Mouse (Mus musculus) neural tube, embryonic 11.5 days (tissue): ENCODE measurements around the gene 5330417H12Rik. TPM values are rescaled to one million over a fixed set of nuclear protein-coding genes. Genes with fewer than 3 reads are reported as not detected.

ENCODE experiments used
- ATAC-seq: fragments of 200-750 bp; cut with Nextera tagmentation; 2 replicates; pipeline ENCODE4 v1.8.0; 2017; ENCODE audit warnings: moderate number of reproducible peaks, mild to moderate bottlenecking, moderate TSS enrichment, moderate library complexity; ENCODE audit not compliant: insufficient read depth, low FRiP score, low TSS enrichment
- DNase-seq: peaks from one replicate; pipeline ENCODE4 v3.0.0-alpha.2; 2015; ENCODE audit warnings: low spot score
- H3K27ac ChIP-seq: fragments of 300-500 bp; sonication (generic); 2 replicates; pipeline ENCODE4 v1.5.1; 2014; ENCODE audit warnings: low read depth, mild to moderate bottlenecking, low read length
- H3K27me3 ChIP-seq: fragments of 300-500 bp; sonication (generic); 2 replicates; pipeline ENCODE4 v1.6.1; 2014; ENCODE audit warnings: mild to moderate bottlenecking, low read length, mixed read lengths; ENCODE audit not compliant: control insufficient read depth, insufficient read depth
- H3K36me3 ChIP-seq: fragments of 300-500 bp; sonication (generic); 2 replicates; pipeline ENCODE4 v1.6.1; 2014; ENCODE audit warnings: mild to moderate bottlenecking, low read length, moderate library complexity, mixed read lengths; ENCODE audit not compliant: control insufficient read depth, insufficient read depth
- H3K4me1 ChIP-seq: fragments of 300-500 bp; sonication (generic); 2 replicates; pipeline ENCODE4 v1.6.1; 2014; ENCODE audit warnings: low read length, mixed read lengths; ENCODE audit not compliant: control insufficient read depth, insufficient read depth
- H3K4me2 ChIP-seq: fragments of 300-500 bp; sonication (generic); 2 replicates; pipeline ENCODE4 v1.6.1; 2014; ENCODE audit warnings: low read depth, mild to moderate bottlenecking, moderate library complexity
- H3K4me3 ChIP-seq: fragments of 300-500 bp; sonication (generic); 2 replicates; pipeline ENCODE4 v1.5.1; 2014; ENCODE audit warnings: low read depth, low read length
- H3K9ac ChIP-seq: fragments of 300-500 bp; sonication (generic); 2 replicates; pipeline ENCODE4 v1.6.1; 2014; ENCODE audit warnings: mild to moderate bottlenecking, low read length
- H3K9me3 ChIP-seq: fragments of 300-500 bp; sonication (generic); 2 replicates; pipeline ENCODE4 v1.6.1; 2016; ENCODE audit warnings: low read length; ENCODE audit not compliant: control insufficient read depth
- WGBS: fragments of 180-500 bp; shearing (Covaris S2); extraction: QIAGEN DNeasy Blood & Tissue Kit; methylation state at CpG from one replicate; pipeline ENCODE4 v1.1.7; 2014; 5-methylcytosine and 5-hydroxymethylcytosine counted together
- polyA plus RNA-seq: library from polyadenylated mRNA; unstranded; fragments of >200 nt; fragmentation: Nextera tagmentation; extraction: Ambion mirVana; gene quantifications from 2 replicates; pipeline ENCODE4 v1.2.1, GENCODE M21; 2014

Gene 5330417H12Rik
- polyA plus RNA-seq, 1 experiment from 2014 or later, result not detected

DNA sequence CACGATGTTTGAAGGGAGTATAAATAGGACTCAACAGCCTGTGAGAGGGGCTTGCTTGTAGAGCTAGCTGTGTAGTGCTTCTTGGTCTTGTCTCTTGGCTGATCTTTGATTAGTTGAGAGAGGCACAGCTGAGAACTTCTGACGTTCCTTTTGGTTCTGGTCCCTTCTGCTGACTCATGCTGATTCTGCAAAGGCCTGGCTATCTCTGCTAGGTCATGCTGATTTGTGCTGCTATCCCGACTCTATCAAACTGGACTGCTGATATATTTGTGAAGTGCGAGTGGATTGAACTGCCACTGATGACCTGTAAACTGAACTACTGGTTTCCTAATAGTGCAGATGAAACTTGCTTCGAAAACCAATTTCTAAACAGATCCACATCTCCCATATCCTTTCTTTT lies 14.1 kb downstream of the 5330417H12Rik start:
- no peak overlapping the region for H3K27ac ChIP-seq
- DNase-seq (no peak), ATAC-seq (no peak)
- H3K4me2 ChIP-seq, result no peak overlapping the region
- WGBS, result 93% methylated on average over 5 of the region's 5 CpGs
- H3K9me3 ChIP-seq, result no peaks in the 10 kb centered on the region
- no peaks in the 10 kb centered on the region for H3K36me3 ChIP-seq
- no peaks in the 10 kb centered on the region for H3K4me1 ChIP-seq
- no peak overlapping the region for H3K9ac ChIP-seq
- H3K27me3 ChIP-seq, result no peaks in the 10 kb centered on the region
- H3K4me3 ChIP-seq, result no peak overlapping the region

- no peaks in the 10 kb centered on the region for H3K9me3 ChIP-seq
- DNase-seq (no peak), ATAC-seq (no peak)
- 81% methylated on average over 2 of the region's 2 CpGs for WGBS
- no peak overlapping the region for H3K9ac ChIP-seq
- no peaks in the 10 kb centered on the region for H3K27me3 ChIP-seq
- no peak overlapping the region for H3K27ac ChIP-seq
- H3K4me3 ChIP-seq, result no peak overlapping the region
- H3K4me1 ChIP-seq, result no peaks in the 10 kb centered on the region
- H3K4me2 ChIP-seq, result no peak overlapping the region
- no peaks in the 10 kb centered on the region for H3K36me3 ChIP-seq
These were observed 15.2 kb downstream of the 5330417H12Rik start for GRCm38 (mm10) chr7:107609622-107610255.

DNA sequence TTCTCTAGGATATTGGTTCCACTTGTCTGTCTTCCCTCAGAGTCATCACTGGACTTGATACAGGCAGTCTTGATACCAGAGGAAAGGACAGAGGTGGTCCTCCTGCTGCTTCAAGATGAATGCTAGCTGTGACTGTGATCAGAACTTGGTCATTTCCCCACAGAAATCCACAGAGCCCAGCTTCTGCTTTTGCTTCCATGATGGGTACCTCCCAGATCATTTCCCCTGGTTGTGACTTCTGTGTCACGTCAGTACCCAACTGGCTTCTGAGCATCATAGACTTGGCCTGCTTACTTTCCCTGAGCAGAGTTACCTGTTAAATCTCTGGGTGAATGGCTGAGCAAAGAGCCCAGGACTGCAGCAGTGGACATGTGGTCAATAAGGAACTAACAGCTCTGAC lies 17.2 kb downstream of the 5330417H12Rik start:
- no peaks in the 10 kb centered on the region for H3K27me3 ChIP-seq
- DNase-seq (no peak), ATAC-seq (no peak)
- no peaks in the 10 kb centered on the region for H3K4me1 ChIP-seq
- no peaks in the 10 kb centered on the region for H3K36me3 ChIP-seq
- no peak overlapping the region for H3K9ac ChIP-seq
- H3K4me3 ChIP-seq, result no peak overlapping the region
- H3K9me3 ChIP-seq, result no peaks in the 10 kb centered on the region
- WGBS, result 93% methylated on average over 1 of the region's 1 CpGs
- H3K27ac ChIP-seq, result no peak overlapping the region
- no peak overlapping the region for H3K4me2 ChIP-seq

- H3K9ac ChIP-seq, result no peak overlapping the region
- H3K4me3 ChIP-seq, result no peak overlapping the region
- no peaks in the 10 kb centered on the region for H3K36me3 ChIP-seq
- no peaks in the 10 kb centered on the region for H3K27me3 ChIP-seq
- 67% methylated on average over 6 of the region's 6 CpGs for WGBS
- DNase-seq (no peak), ATAC-seq (no peak)
- no peaks in the 10 kb centered on the region for H3K9me3 ChIP-seq
- H3K27ac ChIP-seq, result no peak overlapping the region
- H3K4me1 ChIP-seq, result no peaks in the 10 kb centered on the region
- no peak overlapping the region for H3K4me2 ChIP-seq
These were observed 22.0 kb downstream of the 5330417H12Rik start for GRCm38 (mm10) chr7:107602913-107603312.

GRCm38 (mm10) chr7:107602505-107602904 lies 22.5 kb downstream of the 5330417H12Rik start:
- Histone ChIP-seq H3K27me3 (no peaks in the 10 kb centered on the region), H3K27ac (no peak overlapping the region), H3K9ac (no peak overlapping the region), H3K4me3 (no peak overlapping the region), H3K4me2 (no peak overlapping the region), H3K4me1 (no peaks in the 10 kb centered on the region), H3K36me3 (no peaks in the 10 kb centered on the region), H3K9me3 (no peaks in the 10 kb centered on the region)
- DNase-seq, result no peak
- ATAC-seq, result no peak
- 90% methylated on average over 4 of the region's 4 CpGs for WGBS

DNA sequence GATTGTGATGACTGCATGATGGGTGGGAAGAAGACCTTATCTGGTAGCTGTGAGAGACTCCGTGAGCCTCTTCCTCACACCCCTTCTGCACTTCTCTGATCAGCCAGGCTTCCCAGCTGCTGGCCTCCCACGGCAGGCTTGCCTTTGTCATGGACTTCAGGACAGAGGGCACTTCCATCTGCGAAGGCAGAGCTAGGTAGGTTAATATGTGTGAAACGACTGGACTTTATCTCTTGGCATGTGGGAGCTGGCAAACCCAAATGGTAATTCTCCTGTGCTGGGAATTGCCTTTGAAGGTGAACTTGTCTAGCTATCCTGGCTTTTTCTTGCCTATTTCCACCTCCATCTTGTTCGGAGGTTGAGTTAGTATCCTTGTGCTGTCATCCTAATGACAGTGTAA lies 24.3 kb downstream of the 5330417H12Rik start:
- Histone ChIP-seq H3K36me3 (no peaks in the 10 kb centered on the region), H3K27ac (no peak overlapping the region), H3K27me3 (no peaks in the 10 kb centered on the region), H3K9ac (no peak overlapping the region), H3K4me1 (no peaks in the 10 kb centered on the region), H3K9me3 (no peaks in the 10 kb centered on the region), H3K4me3 (no peak overlapping the region), H3K4me2 (no peak overlapping the region)
- WGBS, result 76% methylated on average over 5 of the region's 5 CpGs
- ATAC-seq (no peak), DNase-seq (no peak)

DNA sequence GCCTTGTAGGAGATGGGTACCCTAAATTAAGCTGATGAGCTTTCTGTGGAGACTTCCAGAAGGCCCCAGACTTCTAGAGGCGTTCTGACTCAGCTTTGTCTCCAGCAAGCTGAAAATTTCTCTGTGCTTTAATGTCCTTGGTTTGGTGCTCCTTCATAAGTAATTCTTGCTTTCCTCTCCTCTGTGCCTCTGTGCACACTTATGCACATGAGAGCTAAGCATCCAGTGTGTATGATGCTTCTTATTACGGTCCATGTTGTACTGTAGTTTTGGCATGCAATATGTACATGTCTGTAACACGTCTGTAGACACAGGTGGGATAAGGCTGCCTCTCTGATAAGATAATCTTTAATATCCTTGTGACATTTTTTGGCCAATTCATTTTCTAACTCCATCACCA lies 27.0 kb downstream of the 5330417H12Rik start:
- H3K4me2 ChIP-seq, result no peak overlapping the region
- DNase-seq (no peak), ATAC-seq (no peak)
- no peaks in the 10 kb centered on the region for H3K4me1 ChIP-seq
- no peaks in the 10 kb centered on the region for H3K9me3 ChIP-seq
- H3K9ac ChIP-seq, result no peak overlapping the region
- no peak overlapping the region for H3K4me3 ChIP-seq
- 92% methylated on average over 3 of the region's 3 CpGs for WGBS
- 0 out of 2 replicates have a peak, but pooled peaks cover 4% of the 10 kb centered on the region for H3K27me3 ChIP-seq
- no peaks in the 10 kb centered on the region for H3K36me3 ChIP-seq
- no peak overlapping the region for H3K27ac ChIP-seq

- Histone ChIP-seq H3K9me3 (no peaks in the 10 kb centered on the region), H3K36me3 (no peaks in the 10 kb centered on the region), H3K27ac (no peak overlapping the region), H3K27me3 (0 out of 2 replicates have a peak, but pooled peaks cover 4% of the 10 kb centered on the region), H3K4me3 (no peak overlapping the region), H3K9ac (no peak overlapping the region), H3K4me2 (no peak overlapping the region), H3K4me1 (no peaks in the 10 kb centered on the region)
- DNase-seq, result no peak
- no peak for ATAC-seq
These were observed 28.2 kb downstream of the 5330417H12Rik start for GRCm38 (mm10) chr7:107596753-107597152.

GRCm38 (mm10) chr7:107595426-107595825 lies 29.5 kb downstream of the 5330417H12Rik start:
- Histone ChIP-seq H3K27me3 (0 out of 2 replicates have a peak, but pooled peaks cover 4% of the 10 kb centered on the region), H3K36me3 (no peaks in the 10 kb centered on the region), H3K4me1 (no peaks in the 10 kb centered on the region), H3K4me2 (peak overlapping the region; percentile 58), H3K4me3 (peak overlapping the region; percentile 33), H3K9me3 (no peaks in the 10 kb centered on the region), H3K27ac (no peak overlapping the region), H3K9ac (no peak overlapping the region)
- no peak for ATAC-seq
- DNase-seq, result no peak
- whole genome bisulfite sequencing, result 15% methylated on average over 13 of the region's 13 CpGs
